Mouse (Mus musculus) WW6 (cell line): ENCODE data around the gene Col4a2.

Experiments used
- DNase-seq: peaks from one replicate; pipeline ENCODE4 v3.0.0-alpha.2; 2013; ENCODE audit warnings: low read depth, low spot score

The Col4a2 gene

DNA sequence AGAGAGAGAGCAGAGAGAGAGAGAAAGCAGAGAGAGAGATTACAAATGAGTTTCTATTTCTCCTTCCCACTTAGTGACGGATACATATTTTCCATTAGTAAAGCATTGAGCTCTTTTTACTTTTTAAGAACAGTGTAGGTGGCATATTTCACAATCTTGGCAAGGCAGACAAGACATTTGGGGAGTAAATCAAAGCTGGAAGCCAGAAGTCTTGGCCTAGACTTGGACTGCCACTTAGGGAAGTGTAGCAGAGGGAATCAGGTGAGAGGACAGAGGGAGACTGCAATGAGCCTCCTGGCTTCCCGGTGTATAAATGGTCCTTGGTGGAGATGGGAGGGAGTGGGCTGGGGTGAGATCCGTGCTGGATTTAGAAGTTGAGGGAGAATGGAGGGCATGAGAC is 70.3 kb downstream of the Col4a2 start:
- DNase-seq = no peak

DNA sequence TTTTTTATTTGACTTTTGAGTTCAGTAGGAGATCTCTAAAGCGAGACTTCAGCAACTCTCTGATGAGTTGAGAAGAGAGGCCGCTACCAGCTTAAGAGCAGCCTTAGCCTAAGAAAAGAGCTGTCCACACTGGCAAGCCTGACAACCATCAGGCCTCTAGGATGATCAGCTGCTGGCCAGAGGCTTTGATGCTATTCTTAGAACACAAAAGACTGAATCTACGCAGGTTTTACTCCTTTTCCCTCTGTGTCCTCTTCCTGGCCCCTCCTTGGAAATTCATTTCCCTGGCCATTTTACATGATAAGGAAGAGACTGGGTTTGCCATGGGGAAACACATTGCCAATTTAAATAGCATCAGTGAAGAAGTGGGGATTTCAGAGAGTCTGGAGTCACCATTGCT is 70.8 kb downstream of the Col4a2 start:
- DNase-seq = no peak

DNA sequence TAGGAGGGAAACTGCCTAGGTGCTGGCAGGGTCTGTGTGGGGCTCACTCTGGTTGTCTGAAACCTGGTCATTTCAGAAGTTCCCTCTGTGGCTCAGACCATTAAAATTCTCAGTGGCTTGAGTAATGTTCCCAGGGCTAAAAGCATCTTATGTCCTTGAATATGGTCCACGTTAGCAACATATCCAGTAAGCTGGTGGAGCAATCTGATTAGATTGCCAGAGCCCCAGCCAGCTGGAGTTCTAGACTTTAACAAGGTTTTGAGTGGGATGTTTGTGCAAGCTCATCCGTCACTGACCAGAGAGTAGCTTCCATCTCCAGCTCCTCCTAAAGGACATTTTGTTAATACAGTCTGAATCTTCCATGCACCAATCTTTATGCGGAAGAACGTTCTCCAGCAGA is 72.2 kb downstream of the Col4a2 start:
- no peak for DNase-seq

DNA sequence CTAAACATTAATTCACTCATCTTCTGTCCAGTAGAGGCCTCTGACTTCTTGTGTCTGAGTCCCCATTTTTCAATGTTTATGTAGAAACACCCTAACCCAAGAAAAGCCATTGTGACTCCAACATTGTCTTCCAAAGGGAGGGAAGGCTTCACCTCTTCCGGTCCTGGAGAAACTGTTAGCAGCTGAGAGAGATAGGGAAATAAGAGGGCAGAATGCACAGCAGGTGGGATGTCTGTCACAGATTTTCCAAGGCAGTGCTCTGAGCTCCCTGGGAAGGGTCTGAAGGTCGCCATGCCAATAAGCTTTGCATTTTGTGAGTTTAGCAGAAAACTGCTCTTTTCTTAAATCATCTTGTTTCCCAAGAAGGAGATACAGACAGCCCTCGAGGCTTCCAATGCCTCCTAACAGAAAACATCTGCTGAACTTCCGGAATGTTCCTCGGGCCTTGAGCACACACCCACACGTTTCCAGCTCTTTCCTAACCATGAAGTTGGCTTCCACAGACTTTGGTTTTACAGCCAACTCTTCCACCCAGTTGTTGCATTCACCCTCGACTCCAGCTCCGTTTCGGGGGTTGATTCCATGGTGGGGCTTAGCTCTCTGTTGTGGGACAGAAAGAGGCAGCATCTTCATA is 72.8 kb downstream of the Col4a2 start:
- no peak for DNase-seq

DNA sequence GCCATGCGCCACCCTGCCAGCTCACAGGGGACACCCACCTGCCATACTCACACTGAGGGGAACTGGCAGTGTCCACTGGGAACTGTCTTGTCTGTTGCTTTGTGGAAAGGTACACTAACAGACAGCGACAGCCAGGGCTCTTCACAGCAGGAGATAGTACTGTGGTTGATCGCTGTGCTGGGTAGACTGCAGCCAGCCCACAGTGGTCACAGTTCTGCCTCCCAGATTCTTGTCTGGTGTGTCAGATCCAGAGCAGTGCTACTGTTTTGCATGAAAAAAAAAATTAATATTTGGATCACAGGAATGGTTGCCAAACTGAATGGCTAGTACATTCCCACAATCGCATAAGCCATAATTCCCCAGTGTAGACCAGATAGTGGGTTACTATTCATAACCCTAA is 74.7 kb downstream of the Col4a2 start:
- DNase-seq = no peak

DNA sequence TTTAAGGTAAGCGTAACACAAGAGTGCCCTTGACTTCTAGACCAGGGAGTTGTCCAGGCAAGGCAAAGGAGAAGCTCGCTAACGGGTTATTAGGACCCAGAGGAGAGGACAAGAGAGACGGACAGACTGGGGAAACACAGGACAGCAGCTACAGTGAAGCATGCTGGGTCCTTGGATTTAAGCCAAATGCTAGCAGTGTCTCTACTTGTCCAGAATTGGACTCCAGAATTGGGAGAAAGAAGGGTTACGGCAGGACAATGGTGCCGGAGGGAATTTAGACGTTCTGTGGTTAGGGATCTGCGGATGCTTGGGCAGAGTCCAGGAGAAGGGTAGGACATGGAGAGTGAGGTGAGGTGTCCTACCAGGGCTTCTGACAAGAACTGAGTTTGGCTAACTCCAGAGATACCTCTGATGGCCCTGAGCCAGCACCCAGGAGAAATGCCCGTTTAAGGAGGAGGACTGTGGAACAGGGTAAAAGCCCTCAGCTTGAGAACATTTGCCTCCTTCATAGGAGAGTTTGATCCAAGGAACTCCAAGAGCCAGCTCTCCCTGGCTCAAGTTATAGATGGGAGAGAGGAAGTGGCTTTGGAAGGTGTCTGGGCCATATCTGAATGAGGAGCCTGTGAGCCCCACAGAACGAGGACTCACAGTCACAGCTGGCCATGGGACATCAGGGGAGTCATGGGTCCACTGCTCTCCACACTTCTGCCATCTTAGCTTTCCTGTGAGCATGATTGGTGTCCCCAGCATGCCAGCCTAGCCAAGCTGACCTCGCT is 76.9 kb downstream of the Col4a2 start:
- no peak for DNase-seq

DNA sequence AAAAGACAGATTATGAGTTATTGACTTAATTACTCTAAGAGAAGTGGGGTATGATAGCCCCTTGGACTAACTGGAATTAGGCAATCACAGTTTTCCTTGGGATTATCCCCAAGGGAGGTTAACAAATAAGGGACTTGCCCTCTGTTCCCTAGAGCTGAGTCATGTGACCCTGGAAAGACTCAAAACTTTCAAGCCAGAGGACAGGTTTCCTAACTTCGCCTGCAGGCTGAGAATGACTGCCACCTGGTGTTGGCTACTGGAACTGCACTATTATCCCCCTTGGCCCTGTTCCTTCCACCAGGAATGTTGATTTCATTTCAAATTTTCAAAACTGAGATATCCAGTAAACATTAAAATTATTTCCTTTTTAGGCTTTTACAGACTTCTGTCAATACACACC is 80.1 kb downstream of the Col4a2 start:
- DNase-seq = peak; percentile 48

DNA sequence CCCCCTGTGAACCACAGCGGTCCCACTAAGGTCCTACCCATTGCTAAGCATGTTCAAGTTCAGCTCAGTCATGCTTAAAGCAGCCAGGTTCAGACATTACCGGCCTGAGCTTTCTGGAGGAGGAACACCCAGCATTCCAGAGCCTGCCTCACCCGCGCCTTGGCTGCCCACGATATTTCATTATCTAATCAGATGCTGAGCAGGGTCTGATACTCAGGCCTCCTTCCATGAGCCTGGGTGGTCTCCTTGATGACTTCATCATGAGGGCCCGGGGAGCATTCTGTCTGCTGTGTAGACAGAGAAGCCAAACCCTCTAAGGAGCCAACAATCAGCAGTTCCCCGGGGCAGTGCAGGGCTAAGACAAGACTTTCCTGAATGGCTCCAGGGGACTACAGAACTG is 80.6 kb downstream of the Col4a2 start:
- no peak for DNase-seq

DNA sequence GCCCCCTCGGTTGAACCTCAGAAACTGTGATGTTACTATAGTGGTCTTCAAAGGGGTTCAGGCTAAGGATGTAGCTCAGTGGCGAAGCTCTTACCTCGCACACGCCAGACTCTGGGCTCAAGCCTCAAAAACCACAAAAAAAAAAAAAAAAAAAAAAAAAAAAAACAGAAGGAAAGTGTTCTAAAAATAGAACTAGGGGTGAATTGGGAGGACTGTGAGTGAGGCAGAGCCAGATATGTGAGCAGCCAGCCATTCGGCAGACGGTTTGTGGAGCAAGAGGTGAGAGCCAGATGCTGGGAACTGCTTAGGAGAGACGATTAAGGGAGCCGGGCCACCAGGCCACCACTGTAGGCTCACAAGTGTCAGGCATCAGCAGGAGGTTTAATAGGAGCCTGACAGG is 81.0 kb downstream of the Col4a2 start:
- DNase-seq = no peak

DNA sequence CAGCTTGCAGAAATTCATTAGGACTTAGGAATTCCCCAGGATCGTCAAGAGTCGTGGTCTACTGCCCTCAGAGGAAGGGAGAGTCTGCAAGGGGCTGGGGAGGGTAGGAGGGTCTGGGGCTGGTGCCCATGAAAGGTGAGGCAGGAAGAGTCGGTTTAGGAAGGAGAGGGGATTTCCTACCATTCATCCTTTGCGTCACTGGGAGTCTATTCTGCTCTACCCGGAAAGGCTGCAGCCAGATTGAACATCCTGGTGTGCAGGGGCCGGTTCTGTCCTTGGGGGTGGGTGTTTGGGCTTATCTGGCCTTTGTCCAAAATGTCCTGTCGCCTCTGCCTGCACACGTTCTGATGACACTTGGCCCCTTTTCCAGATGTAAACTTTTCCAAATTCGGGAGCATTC is 82.2 kb downstream of the Col4a2 start:
- no peak for DNase-seq

DNA sequence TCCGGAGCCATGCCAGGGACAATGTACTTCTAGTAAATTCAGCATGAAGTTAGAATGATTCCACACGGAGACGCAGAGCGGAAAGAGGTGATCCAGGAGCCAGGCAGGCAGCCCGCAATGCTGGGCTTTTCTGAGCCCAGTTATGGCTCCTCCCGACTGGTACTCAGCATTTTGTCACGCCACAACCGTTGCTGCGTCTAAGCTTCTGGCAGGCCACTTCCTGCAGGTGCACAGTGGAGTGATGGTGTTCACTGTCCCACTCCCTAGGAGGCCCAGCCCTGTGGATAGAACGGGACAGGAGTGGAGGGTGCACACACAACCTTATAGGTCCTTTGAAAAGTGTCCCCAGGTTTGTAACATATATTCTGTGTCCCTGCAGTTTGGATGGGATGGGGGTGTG is 83.0 kb downstream of the Col4a2 start:
- DNase-seq = no peak

DNA sequence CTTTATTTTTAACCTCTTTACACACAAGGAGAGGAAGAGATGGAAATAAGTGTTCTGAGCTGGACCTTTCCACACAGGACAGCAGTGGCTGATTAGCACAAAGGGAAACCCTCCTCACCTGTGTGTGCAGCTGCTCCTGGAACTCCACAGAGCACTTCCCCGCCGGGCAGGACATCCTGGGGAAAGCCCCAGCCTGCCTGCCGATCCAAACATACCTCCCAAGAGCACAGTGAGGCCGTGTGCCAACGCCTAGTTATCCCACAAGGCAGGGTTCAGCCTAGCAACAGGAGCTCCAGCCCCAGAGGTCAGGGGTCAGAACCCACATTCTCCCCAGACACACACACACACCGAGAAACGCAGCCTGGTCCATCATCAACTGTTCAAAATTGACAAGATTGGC is 83.5 kb downstream of the Col4a2 start:
- DNase-seq = no peak

DNA sequence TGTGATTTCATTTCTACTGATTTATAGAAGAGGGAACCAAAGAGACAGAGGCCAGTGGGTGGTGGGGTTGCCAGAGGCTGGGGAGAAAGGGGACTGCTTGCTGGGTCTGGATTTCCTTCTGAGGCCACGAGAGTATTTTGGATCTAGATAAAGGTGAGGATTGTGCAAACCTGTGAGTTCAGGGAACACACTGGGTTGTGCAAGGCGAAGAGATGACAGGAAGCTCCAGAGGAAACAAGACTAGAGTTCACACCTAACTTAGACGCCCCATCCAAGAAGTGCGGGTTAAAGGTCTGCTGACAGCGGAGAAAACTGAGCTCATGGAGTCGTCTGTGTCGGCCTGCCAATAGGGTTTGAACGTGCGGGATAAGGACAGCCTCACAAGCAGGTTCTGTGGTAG is 84.5 kb downstream of the Col4a2 start:
- DNase-seq = no peak

DNA sequence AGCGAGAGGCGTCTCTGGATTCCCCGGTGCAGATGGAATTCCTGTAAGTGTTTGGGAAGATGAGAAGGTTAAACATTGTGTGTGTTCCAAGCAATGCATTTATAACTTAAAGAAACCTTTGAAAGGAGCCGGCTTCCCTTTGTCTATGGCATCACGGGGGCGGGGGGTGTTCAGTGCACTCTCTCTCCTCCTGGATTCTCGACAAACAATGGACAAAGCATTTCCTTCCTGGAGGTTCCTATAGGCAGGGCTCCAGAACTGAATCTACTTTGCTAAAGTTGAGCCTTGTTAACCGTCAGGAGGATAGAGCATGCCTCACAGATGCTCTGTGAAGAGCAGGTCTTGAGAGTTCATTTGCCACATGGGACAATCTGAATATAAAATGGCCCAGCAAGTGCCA is 87.1 kb downstream of the Col4a2 start:
- no peak for DNase-seq

DNA sequence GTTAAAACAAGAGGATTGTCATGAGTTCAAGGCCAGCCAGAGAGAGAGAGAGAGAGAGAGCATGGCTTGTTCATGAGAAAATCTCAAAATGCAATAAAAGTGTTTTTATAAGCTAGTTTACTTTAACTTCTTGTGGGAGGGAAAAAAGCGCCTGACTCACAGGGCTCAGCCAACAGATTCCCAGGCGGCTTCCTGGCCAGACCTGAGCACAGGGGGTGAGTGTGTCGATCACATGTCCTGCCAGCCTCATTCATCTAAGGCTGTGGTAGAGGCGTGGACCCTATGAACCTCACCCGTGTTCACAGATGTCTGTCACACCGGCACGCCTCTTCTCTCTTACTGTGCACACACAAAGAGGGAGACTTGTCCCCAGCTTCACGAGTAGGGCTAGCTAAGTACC is 87.6 kb downstream of the Col4a2 start:
- no peak for DNase-seq

DNA sequence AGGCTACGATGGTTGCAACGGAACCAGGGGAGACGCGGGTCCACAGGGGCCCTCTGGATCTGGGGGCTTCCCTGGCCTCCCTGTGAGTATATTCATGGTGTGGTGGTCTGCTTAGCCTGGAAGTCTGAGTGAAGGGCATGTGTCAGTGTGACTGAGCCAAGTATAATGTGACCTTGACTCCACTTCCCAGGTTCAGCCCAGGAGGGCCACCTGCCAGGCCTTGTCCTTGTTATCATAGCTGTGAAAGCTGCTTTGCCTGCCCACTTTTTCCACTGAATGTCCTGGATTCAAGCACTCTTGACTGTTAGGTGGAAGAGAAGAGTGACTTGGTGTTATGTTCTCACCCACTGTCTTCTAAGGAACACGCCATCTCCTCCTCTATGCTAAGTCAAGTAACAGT is 88.6 kb downstream of the Col4a2 start:
- no peak for DNase-seq

DNA sequence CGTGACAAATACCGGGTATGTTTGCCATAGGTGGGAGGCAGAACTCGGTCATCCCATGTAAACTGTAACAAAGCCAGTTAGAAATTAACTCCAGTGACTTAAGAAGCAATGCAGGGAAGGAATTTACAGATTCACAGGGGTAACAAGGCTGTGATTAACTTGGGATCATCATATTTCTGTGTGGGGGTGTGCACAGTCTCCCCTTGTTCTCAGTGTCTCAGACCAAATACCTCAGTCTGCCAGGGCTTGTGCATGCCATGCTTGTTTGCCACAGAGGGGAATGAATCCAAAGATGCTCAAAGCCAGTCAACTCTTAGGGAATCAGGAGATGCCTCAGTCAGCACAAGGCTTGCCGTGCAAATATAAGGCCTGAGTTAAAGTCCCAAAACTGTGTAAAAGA is 89.6 kb downstream of the Col4a2 start:
- no peak for DNase-seq

DNA sequence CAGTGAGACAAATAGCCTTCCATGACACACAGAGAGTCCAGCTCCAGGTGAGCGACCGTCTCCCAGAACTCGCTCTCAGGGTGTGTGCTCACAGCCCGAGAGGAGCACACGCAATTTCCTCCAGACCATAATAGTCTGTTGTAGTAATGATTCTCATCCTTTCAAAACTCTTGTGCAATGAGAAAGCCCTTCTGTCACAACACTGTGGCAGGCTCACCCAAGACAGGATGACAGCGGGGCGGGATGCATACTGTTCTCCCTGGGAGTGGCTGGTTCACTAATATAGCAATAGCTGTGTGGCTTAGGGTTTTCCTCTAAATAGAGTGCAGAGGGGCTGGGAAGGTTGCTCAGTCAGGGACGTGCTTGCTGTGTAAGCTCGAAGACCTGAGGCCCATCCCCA is 91.2 kb downstream of the Col4a2 start:
- no peak for DNase-seq

DNA sequence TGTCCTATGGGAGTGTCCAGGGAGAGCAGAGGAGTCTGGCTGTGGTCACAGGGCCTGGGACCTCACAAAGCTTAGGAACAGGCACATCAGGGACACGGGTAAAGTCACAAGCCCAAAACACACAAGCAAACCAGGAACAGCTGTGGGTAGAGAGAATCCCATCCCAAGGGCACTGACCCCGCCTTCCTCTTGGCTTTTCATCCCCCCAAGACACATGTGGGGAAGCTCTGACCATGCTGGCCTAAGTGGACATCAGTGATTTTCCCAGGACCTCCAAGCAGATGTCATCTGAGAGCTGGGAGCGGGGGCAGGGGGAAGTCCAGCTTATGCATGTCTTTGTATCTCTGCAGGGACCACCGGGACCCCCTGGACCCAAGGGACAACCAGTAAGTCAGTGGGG is 92.0 kb downstream of the Col4a2 start:
- DNase-seq = no peak

DNA sequence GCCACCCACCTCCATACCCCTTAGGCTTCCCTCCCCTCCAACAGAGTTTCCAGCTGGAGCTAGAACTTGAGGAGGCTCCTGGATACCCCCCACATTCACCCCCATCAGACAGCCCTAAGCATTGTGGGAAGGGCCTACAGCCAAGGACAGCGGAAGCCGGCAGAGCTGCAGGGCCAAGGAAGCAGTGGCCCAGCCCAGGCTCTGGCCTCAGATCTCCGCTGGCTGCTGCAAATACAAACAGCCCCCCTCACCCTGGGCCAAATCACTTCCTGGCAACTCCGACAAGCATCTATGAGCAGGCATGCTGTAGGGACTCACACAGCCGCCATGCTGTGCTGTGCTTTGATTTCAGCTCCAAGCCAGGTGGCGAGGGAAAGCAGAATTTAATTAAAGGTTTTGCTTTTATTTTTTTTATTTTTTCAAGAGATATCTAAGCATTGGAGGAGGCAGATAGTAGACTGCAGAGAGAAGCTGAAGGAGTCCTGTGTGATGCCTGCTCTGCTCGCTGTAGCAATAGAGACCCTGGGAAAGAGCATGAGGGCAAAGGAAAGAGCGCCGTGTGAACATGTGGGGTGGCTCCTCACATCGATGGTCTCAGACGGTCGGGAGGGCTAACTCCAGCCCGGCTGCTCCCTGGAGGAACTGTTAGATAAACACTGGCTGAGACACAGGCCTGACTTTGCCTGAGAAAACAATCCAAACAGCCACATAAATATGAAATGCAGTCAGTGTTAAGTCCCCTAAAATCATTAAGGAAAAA is 93.3 kb downstream of the Col4a2 start:
- no peak for DNase-seq

DNA sequence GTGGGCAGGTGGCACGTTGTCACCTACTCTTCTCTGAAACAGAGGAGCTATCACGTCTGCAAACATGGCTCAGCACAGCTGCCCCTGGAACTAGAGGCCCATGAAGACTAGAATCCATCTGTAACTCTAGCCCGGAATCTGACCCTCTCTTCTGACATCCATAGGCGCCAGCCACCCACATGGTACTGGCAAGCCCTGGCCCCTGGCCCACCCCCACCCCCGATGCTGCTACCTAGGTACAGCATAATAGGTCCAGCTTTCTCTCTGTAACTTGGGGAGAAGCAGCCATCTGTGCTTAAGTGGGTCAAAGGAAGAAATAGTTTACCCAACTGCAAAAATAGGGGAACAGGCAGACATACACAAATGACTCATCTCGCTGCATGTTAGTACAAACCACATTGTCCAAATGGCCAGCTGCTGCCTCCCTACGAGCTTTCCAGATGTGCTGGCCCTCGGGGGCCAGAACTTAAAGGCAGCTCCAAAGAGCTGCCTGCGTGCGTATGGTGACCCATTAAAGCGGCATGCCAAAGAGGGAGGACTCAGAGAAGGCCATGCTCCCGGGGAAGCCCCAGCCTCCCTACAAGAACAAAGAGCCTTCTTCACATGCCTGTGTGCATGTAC is 99.0 kb downstream of the Col4a2 start:
- DNase-seq = no peak

DNA sequence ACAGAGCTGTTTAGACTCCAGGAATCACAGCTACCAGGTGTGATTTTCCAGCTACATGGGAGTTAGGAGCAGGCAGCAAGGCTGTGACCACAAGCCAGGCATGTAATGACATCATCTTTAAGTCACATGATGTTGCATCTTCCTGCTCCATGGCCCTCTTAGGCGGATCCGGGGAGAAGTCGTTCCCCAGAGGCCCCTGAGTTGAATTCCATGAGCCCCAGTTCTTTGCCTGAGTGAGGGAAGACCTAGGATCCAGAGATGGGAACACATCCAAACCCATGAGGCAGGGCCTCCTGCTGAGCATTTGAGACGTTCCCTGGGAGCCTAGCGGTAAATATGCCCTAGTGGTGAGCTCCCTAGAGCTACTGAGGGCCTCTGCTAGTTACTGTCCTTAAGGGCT is 99.8 kb downstream of the Col4a2 start:
- no peak for DNase-seq

DNA sequence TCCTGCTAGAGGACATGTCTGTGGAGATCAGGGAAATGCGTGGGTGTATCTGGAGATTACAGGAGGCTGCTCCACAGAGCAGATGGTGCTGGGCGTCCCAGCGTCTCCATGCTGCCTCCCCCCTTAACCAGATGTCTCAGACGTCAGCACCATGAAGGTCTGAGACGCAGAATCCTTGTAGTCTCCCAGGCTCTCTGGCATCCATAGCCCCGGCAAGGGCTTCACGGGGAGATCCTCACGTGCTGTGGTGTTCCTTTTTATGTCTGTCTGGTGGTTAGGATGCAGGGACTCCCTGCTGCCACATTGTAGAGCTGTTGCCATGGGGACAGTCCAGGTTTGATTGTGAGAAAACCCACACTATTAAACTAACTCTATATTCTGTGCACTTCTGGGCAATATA is 101.7 kb downstream of the Col4a2 start:
- no peak for DNase-seq
